Comparison of ENCODE assay signal across 32 mouse cellular contexts in the genomic region with DNA sequence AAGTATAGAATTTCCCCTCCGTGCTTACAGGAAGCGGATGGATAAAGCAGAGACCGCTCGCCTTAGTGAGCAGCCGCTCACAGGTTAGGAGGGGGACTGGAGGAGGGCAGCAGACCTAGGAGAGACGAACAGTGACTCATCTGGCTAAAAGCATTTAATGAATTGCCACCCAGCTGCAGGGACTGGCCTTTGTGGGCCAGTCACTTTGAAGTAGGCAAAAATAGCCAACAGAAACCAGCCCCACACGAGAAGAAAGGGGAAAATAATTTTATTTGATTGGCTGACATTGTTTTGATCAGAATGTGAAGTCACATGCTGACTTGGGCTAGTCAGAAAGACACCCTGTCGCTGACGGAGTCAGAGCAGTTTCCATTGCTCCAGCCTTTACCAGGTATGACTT. TPM values are rescaled to one million over a fixed set of nuclear protein-coding genes. Genes with fewer than 3 reads are reported as not detected.
A peak's percentile ranks its signal among the peaks of the same experiment; 100 is the strongest.
DNase-seq lines count a peak whose midpoint lies in the region; ATAC-seq and TF ChIP-seq lines count a peak whose summit lies in the region.
"Had no signal": no experiment of that assay in that cellular context is flagged by ENCODE, and none has a peak within 500 bp of the region (broad histone marks: within the 10 kb centered on the region; RNA-seq: fewer than 3 reads in every experiment).

No protein-coding gene starts in this region.

- no peaks in the 10 kb centered on the region for H3K36me3 ChIP-seq in midbrain, embryonic 15.5 days (replicated peaks)
- no peaks in the 10 kb centered on the region for H3K36me3 ChIP-seq in midbrain, embryonic 13.5 days
- H3K36me3 ChIP-seq: embryonic facial prominence, embryonic 10.5 days; embryonic facial prominence, embryonic 15.5 days; forebrain, embryonic 12.5 days; G1E; hindbrain, embryonic 13.5 days; limb, embryonic 10.5 days; limb, embryonic 15.5 days; liver, embryonic 13.5 days; neural tube, embryonic 12.5 days had no signal

- ATAC-seq in midbrain, embryonic 15.5 days (replicated peaks): 0 out of 2 replicates have a peak, but pooled peaks have one; percentile 50
- ATAC-seq in midbrain, embryonic 13.5 days: no peak
- ATAC-seq in Patski: no peak
- ATAC-seq: intestine, embryonic 16.5 days; lung, postnatal 0 days had no signal

- no peak overlapping the region for H3K4me3 ChIP-seq in midbrain, embryonic 15.5 days
- no peak overlapping the region for H3K4me3 ChIP-seq in midbrain, embryonic 13.5 days (replicated peaks)
- H3K4me3 ChIP-seq in olfactory bulb, adult 2 months (ENCODE audit: insufficient read depth, low read depth, low read length): no peak overlapping the region
- H3K4me3 ChIP-seq: embryonic facial prominence, embryonic 10.5 days; embryonic facial prominence, embryonic 15.5 days; forebrain, embryonic 12.5 days; hindbrain, embryonic 13.5 days; limb, embryonic 10.5 days; limb, embryonic 15.5 days; liver, embryonic 13.5 days; myocyte; neural tube, embryonic 12.5 days had no signal

- DNase-seq in Patski (ENCODE audit: low read depth, low spot score): peak; percentile 31
- DNase-seq in adrenal gland, postnatal 14 days: peak; percentile 32
- DNase-seq in right cerebral cortex, adult 2 months (ENCODE audit: low spot score in 2 of 2): no peak
- no peak for DNase-seq in T-cell, adult 2 months (ENCODE audit: low spot score)
- DNase-seq: cerebellum, adult 2 months; cerebellum, postnatal 25 days; gastrocnemius, postnatal 36 days; heart, adult 18-20 months; heart, postnatal 4 days; kidney, adult 9 months; kidney, postnatal 36 days; layer of hippocampus, postnatal 36 days; liver, embryonic 13.5 days; lung, adult 18-20 months; thymus, adult 2 months; thymus, postnatal 36 days had no signal

- H3K9ac ChIP-seq in midbrain, embryonic 15.5 days: no peak overlapping the region
- H3K9ac ChIP-seq in midbrain, embryonic 13.5 days (replicated peaks): no peak overlapping the region
- H3K9ac ChIP-seq: embryonic facial prominence, embryonic 15.5 days; forebrain, embryonic 12.5 days; hindbrain, embryonic 13.5 days; limb, embryonic 15.5 days; liver, embryonic 13.5 days; neural tube, embryonic 12.5 days had no signal

- H3K4me1 ChIP-seq in midbrain, embryonic 15.5 days: no peaks in the 10 kb centered on the region
- 0 out of 2 replicates have a peak, but pooled peaks cover 4% of the 10 kb centered on the region for H3K4me1 ChIP-seq in midbrain, embryonic 13.5 days (replicated peaks)
- H3K4me1 ChIP-seq in olfactory bulb, adult 2 months (ENCODE audit: control insufficient read depth, insufficient read depth, low read length): peaks cover 4% of the 10 kb centered on the region
- H3K4me1 ChIP-seq: embryonic facial prominence, embryonic 15.5 days; hindbrain, embryonic 13.5 days; limb, embryonic 15.5 days; liver, embryonic 13.5 days; neural tube, embryonic 12.5 days had no signal

- H3K27ac ChIP-seq in midbrain, embryonic 15.5 days: no peak overlapping the region
- H3K27ac ChIP-seq in midbrain, embryonic 13.5 days: no peak overlapping the region
- peak overlapping the region; percentile 53 for H3K27ac ChIP-seq in olfactory bulb, adult 2 months (ENCODE audit: insufficient read depth, low read depth, low read length)
- H3K27ac ChIP-seq: embryonic facial prominence, embryonic 10.5 days; embryonic facial prominence, embryonic 15.5 days; forebrain, embryonic 12.5 days; hindbrain, embryonic 13.5 days; limb, embryonic 10.5 days; limb, embryonic 15.5 days; liver, embryonic 13.5 days; macrophage; neural tube, embryonic 12.5 days had no signal

- WGBS in midbrain, embryonic 15.5 days: 43% methylated on average over 9 of the region's 9 CpGs
- WGBS in midbrain, embryonic 13.5 days: 27% methylated on average over 9 of the region's 9 CpGs
- WGBS in olfactory bulb, adult 2 months: 33% methylated on average over 9 of the region's 9 CpGs

- POLR2A ChIA-PET in Patski (lab: Charles Lee): no interaction called here

- in situ Hi-C loops in Patski (cut with MboI; ENCODE audit: low pct_unique_long_range_greater_than_20kb): no loop called here

- CTCF ChIA-PET in Patski (lab: Charles Lee): interaction anchor here (1.1 to 1.2 kb wide), 2 partner anchors 10 to 74 kb away, joined by 3 to 4 read pairs; no protein-coding TSS in a partner anchor

- peak overlapping the region; percentile 12; the same call in 1 of the 2 replicates for H3K4me2 ChIP-seq in midbrain, embryonic 15.5 days
- no peak overlapping the region for H3K4me2 ChIP-seq in midbrain, embryonic 13.5 days (replicated peaks)
- H3K4me2 ChIP-seq: embryonic facial prominence, embryonic 15.5 days; forebrain, embryonic 12.5 days; heart, embryonic 11.5 days; hindbrain, embryonic 13.5 days; limb, embryonic 15.5 days; liver, embryonic 13.5 days; neural tube, embryonic 12.5 days had no signal

- no peaks in the 10 kb centered on the region for H3K9me3 ChIP-seq in midbrain, embryonic 15.5 days
- no peaks in the 10 kb centered on the region for H3K9me3 ChIP-seq in midbrain, embryonic 13.5 days
- H3K9me3 ChIP-seq: embryonic facial prominence, embryonic 10.5 days; embryonic facial prominence, embryonic 15.5 days; forebrain, embryonic 12.5 days; G1E; hindbrain, embryonic 13.5 days; limb, embryonic 10.5 days; limb, embryonic 15.5 days; liver, embryonic 13.5 days; neural tube, embryonic 12.5 days had no signal

- no peak for TF ChIP-seq POLR2A in olfactory bulb, adult 2 months (IDR thresholded peaks at IDR 0.05; ENCODE audit: insufficient read depth, low read depth, low read length)

- no peaks in the 10 kb centered on the region for H3K27me3 ChIP-seq in midbrain, embryonic 15.5 days (replicated peaks)
- no peaks in the 10 kb centered on the region for H3K27me3 ChIP-seq in midbrain, embryonic 13.5 days
- H3K27me3 ChIP-seq in Patski: no peaks in the 10 kb centered on the region
- H3K27me3 ChIP-seq: embryonic facial prominence, embryonic 15.5 days; forebrain, embryonic 12.5 days; hindbrain, embryonic 13.5 days; limb, embryonic 15.5 days; liver, embryonic 13.5 days; neural tube, embryonic 12.5 days had no signal

- no peak for TF ChIP-seq CTCF in Patski (IDR thresholded peaks at IDR 0.05)
- TF ChIP-seq CTCF in olfactory bulb, adult 2 months (IDR thresholded peaks at IDR 0.05; ENCODE audit: insufficient read depth, low read depth, low read length): no peak

RNA-seq across cellular contexts. Expression of a gene that starts 15.4 kb away (rescaled TPM):
- polyA plus RNA-seq in midbrain, embryonic 15.5 days (2015; fragmentation: Nextera tagmentation; extraction: Ambion mirVana): 2.0 and 2.6 TPM in 2 replicates
- polyA plus RNA-seq in midbrain, embryonic 13.5 days (2015; fragmentation: Nextera tagmentation; extraction: Ambion mirVana): 0.30 and 0.46 TPM in 2 replicates
- 0.14 TPM for polyA plus RNA-seq in Patski (2021)
- total RNA-seq in adrenal gland, postnatal 14 days (2021): 3.1 and 3.9 TPM in 2 replicates
- polyA plus RNA-seq in olfactory bulb, adult 2 months (2012; ENCODE audit: insufficient read depth, insufficient read length, low replicate concordance, missing spikeins): not detected in 2 replicates
- polyA plus RNA-seq: G1E had no signal

Comparison
In these comparisons a context has a peak if more than half of its experiments do, and no peak if none do; other contexts are left out.
1. DNase-seq: peak in Patski (single experiment) and adrenal gland, postnatal 14 days (single experiment); none in right cerebral cortex, adult 2 months (0 of 2) and T-cell, adult 2 months (single experiment).